Mouse (Mus musculus) lung, postnatal 0 days (tissue): ENCODE data around the gene Adam15. TPM values are rescaled to one million over a fixed set of nuclear protein-coding genes. Genes with fewer than 3 reads are reported as not detected.
A peak's percentile ranks its signal among the peaks of the same experiment; 100 is the strongest.

Experiments
- ATAC-seq: fragments of 200-750 bp; cut with Nextera tagmentation; 2 replicates; pipeline ENCODE4 v1.8.0; 2017; ENCODE audit warnings: moderate library complexity
- DNase-seq: peaks from one replicate; pipeline ENCODE4 v3.0.0-alpha.2; 2016; ENCODE audit warnings: low spot score
- H3K27ac ChIP-seq: fragments of 300-500 bp; sonication (generic); 2 replicates; pipeline ENCODE4 v1.5.1; 2014; ENCODE audit warnings: antibody characterized with exemption, mild to moderate bottlenecking, low read length, mixed read lengths
- H3K27me3 ChIP-seq: fragments of 300-500 bp; sonication (generic); replicated peaks from 2 replicates; pipeline ENCODE4 v1.6.1; 2014; ENCODE audit warnings: low read length, mixed read lengths; ENCODE audit not compliant: insufficient read depth
- H3K36me3 ChIP-seq: fragments of 300-500 bp; sonication (generic); 2 replicates; pipeline ENCODE4 v1.6.1; 2014; ENCODE audit warnings: low read length, mixed read lengths; ENCODE audit not compliant: insufficient read depth
- H3K4me1 ChIP-seq: fragments of 300-500 bp; sonication (generic); 2 replicates; pipeline ENCODE4 v1.6.1; 2014; ENCODE audit warnings: antibody characterized with exemption, low read depth, low read length, mixed read lengths; ENCODE audit not compliant: insufficient read depth
- H3K4me2 ChIP-seq: fragments of 300-500 bp; sonication (generic); replicated peaks from 2 replicates; pipeline ENCODE4 v1.6.1; 2014; ENCODE audit warnings: low read depth, mild to moderate bottlenecking, low read length, moderate library complexity, mixed read lengths
- H3K4me3 ChIP-seq: fragments of 300-500 bp; sonication (generic); 2 replicates; pipeline ENCODE4 v1.5.1; 2014; ENCODE audit warnings: low read depth, low read length
- H3K9ac ChIP-seq: fragments of 300-500 bp; sonication (generic); replicated peaks from 2 replicates; pipeline ENCODE4 v1.6.1; 2014; ENCODE audit warnings: low read depth, mild to moderate bottlenecking
- H3K9me3 ChIP-seq: fragments of 300-500 bp; sonication (generic); 2 replicates; pipeline ENCODE4 v1.6.1; 2016; ENCODE audit warnings: low read length, mixed read lengths
- CTCF ChIP-seq: IDR thresholded peaks from 2 replicates; pipeline ENCODE4 v1.5.1; 2016; ENCODE audit warnings: antibody characterized with exemption, mild to moderate bottlenecking
- EP300 ChIP-seq: IDR thresholded peaks from 2 replicates; pipeline ENCODE4 v1.6.1; 2016; ENCODE audit warnings: antibody characterized with exemption, mild to moderate bottlenecking, control low read depth
- WGBS: fragments of 180-500 bp; shearing (Covaris S2); extraction: QIAGEN DNeasy Blood & Tissue Kit; methylation state at CpG from one replicate; pipeline ENCODE4 v1.1.7; 2014; 5-methylcytosine and 5-hydroxymethylcytosine counted together
- polyA plus RNA-seq: library from polyadenylated mRNA; unstranded; fragments of >200 nt; fragmentation: Nextera tagmentation; extraction: Ambion mirVana; gene quantifications from 2 replicates; pipeline ENCODE4 v1.2.1, GENCODE M21; 2015

The Adam15 gene
- polyA plus RNA-seq, 1 experiment from 2014 or later: 177 TPM

- H3K27me3 ChIP-seq: no peaks in the 10 kb centered on the region
- peak within 1 kb of the TSS; percentile 97 for H3K27ac ChIP-seq
- H3K36me3 ChIP-seq: no peaks in the 10 kb centered on the region
- H3K4me1 ChIP-seq: peaks cover 16% of the 10 kb centered on the region
- TF ChIP-seq CTCF (peak; percentile 62), EP300 (0 out of 2 replicates have a peak, but pooled peaks have one; percentile 25)
- H3K9ac ChIP-seq: peak within 1 kb of the TSS; percentile 65
- H3K9me3 ChIP-seq: no peaks in the 10 kb centered on the region
- DNase-seq (peak; percentile 92), ATAC-seq (peak; percentile 68)
- H3K4me2 ChIP-seq: peak within 1 kb of the TSS; percentile 99
- WGBS: under 1% methylated on average over 38 of the region's 42 CpGs
- peak within 1 kb of the TSS; percentile 78 for H3K4me3 ChIP-seq
These were observed 44.5 kb upstream of the Adam15 start, which contains the start of gene Zbtb7b for GRCm38 (mm10) chr3:89394006-89394893. TSS of gene Zbtb7b (minus strand) at chr3:89394776.

GRCm38 (mm10) chr3:89393605-89394004 is 43.8 kb upstream of the Adam15 start:
- no peaks in the 10 kb centered on the region for H3K9me3 ChIP-seq
- H3K4me3 ChIP-seq: peak overlapping the region; percentile 78
- WGBS: under 1% methylated on average over 15 of the region's 15 CpGs
- no peak for TF ChIP-seq CTCF
- peak; percentile 43; the same call in 1 of the 2 replicates for TF ChIP-seq EP300
- H3K27me3 ChIP-seq: no peaks in the 10 kb centered on the region
- H3K4me2 ChIP-seq: peak overlapping the region; percentile 99
- peak overlapping the region; percentile 65 for H3K9ac ChIP-seq
- H3K4me1 ChIP-seq: peaks cover 16% of the 10 kb centered on the region
- peak overlapping the region; percentile 97 for H3K27ac ChIP-seq
- DNase-seq: peak; percentile 99
- ATAC-seq: peak; percentile 94
- no peaks in the 10 kb centered on the region for H3K36me3 ChIP-seq

GRCm38 (mm10) chr3:89392871-89393311 is 43.1 kb upstream of the Adam15 start:
- TF ChIP-seq CTCF (no peak), EP300 (no peak)
- Histone ChIP-seq H3K4me1 (peaks cover 16% of the 10 kb centered on the region), H3K27me3 (no peaks in the 10 kb centered on the region), H3K4me2 (peak overlapping the region; percentile 99), H3K9me3 (no peaks in the 10 kb centered on the region), H3K9ac (peak overlapping the region; percentile 77), H3K36me3 (no peaks in the 10 kb centered on the region), H3K4me3 (peak overlapping the region; percentile 78), H3K27ac (peak overlapping the region; percentile 97)
- DNase-seq: no peak
- WGBS: under 1% methylated on average over 17 of the region's 24 CpGs
- no peak for ATAC-seq

GRCm38 (mm10) chr3:89391663-89392511 is 42.1 kb upstream of the Adam15 start:
- H3K36me3 ChIP-seq: no peaks in the 10 kb centered on the region
- H3K27ac ChIP-seq: peak overlapping the region; percentile 97
- peaks cover 20% of the 10 kb centered on the region for H3K4me1 ChIP-seq
- H3K9ac ChIP-seq: peak overlapping the region; percentile 77
- no peak for TF ChIP-seq EP300
- peak; percentile 7; the same call in 1 of the 2 replicates for TF ChIP-seq CTCF
- H3K9me3 ChIP-seq: no peaks in the 10 kb centered on the region
- no peaks in the 10 kb centered on the region for H3K27me3 ChIP-seq
- ATAC-seq (peak; percentile 3; the same call in 1 of the 2 replicates), DNase-seq (peak; percentile 83)
- H3K4me2 ChIP-seq: peak overlapping the region; percentile 99
- 3% methylated on average over 30 of the region's 56 CpGs for WGBS
- H3K4me3 ChIP-seq: peak overlapping the region; percentile 78

GRCm38 (mm10) chr3:89390699-89391662 is 41.2 kb upstream of the Adam15 start:
- WGBS: 13% methylated on average over 19 of the region's 19 CpGs
- peak overlapping the region; percentile 99 for H3K4me2 ChIP-seq
- H3K36me3 ChIP-seq: no peaks in the 10 kb centered on the region
- peak overlapping the region; percentile 97 for H3K27ac ChIP-seq
- TF ChIP-seq CTCF (no peak), EP300 (no peak)
- H3K9me3 ChIP-seq: no peaks in the 10 kb centered on the region
- DNase-seq: peak; percentile 32
- ATAC-seq: no peak
- H3K4me3 ChIP-seq: peak overlapping the region; percentile 78
- H3K4me1 ChIP-seq: peaks cover 24% of the 10 kb centered on the region
- peak overlapping the region; percentile 77 for H3K9ac ChIP-seq
- H3K27me3 ChIP-seq: no peaks in the 10 kb centered on the region
